Mouse (Mus musculus): ENCODE data around the gene Gm20425. TPM values are rescaled to one million over a fixed set of nuclear protein-coding genes. Genes with fewer than 3 reads are reported as not detected.

Gene Gm20425
- 0.79 TPM in 1 of 2 replicates, not detected in the other for polyA plus RNA-seq (2012; ENCODE audit: insufficient read depth, insufficient read length, missing spikeins)

DNA sequence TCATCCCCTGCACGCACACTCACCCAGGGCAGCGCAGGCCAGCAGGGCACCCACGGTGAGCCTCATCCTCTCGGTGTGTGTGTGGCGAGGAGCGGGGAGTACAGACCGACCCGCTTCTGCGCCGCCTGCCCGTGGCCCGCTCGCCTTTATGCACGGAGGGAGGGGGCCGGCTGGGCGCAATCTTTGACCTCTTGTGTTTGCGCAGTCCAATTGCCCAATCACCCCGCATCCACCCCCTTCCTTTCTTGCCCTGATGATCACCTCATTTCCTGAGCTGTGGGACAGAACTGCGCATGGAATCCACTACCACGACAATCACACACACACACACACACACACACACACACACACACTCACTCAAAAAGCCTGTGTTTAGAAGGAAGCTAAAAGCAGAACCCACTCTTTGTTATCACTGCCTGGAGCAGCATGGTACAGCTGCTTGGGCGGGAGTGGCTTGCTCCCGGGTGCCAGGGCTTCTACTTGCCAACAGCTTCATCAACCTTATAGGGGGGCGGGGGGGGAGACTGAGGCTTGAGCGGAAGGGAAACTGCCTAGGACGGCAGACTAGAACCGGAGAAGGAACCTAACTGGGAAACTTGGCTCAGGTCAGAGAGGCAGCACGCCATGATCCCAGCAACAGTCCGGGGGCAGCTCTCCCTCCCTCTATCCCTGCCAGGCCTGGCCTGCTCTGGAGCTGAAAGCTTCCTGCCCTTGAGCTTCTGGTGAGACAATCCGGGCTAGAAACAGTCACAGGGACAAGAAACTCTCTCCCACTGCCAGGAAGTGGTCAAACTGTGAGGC is at the start of gene Gm20425, which contains the start of gene Trf:
TSS of gene Gm20425 (minus strand) at position 157 of the 801 bp plus-strand sequence.
TSS of gene Trf (minus strand) at position 294 of the 801 bp plus-strand sequence.
- H3K4me1 ChIP-seq (ENCODE audit: control insufficient read depth, insufficient read depth, insufficient read length, low read length) = no peaks in the 10 kb centered on the region
- H3K4me3 ChIP-seq (ENCODE audit: insufficient read depth, low read depth, low read length) = peak within 1 kb of the TSS; percentile 42
- peak within 1 kb of the TSS; percentile 62 for H3K27ac ChIP-seq (replicated peaks; ENCODE audit: low read depth, low read length)

DNA sequence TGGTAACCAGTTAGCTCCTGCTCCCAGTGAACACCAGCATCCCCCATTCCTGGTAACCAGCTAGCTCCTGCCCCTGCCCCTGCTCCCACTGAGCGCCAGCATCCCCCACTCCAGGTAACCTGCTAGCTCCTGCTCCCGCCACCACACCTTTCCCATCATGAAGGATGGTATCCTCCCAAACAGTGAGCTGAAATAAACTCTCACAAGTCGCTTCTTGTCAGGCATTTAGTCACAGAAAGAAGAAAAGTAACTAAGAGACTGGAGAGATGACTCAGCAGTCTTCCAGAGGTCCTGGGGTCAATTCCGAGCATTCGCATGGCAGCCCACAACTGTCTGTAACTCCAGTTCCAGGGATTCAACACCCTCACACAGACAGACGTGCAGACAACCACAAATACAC is 46.8 kb upstream of the Gm20425 start:
- H3K4me3 ChIP-seq (ENCODE audit: insufficient read depth, low read depth, low read length) = no peak overlapping the region
- no peak overlapping the region for H3K27ac ChIP-seq (replicated peaks; ENCODE audit: low read depth, low read length)
- no peaks in the 10 kb centered on the region for H3K4me1 ChIP-seq (ENCODE audit: control insufficient read depth, insufficient read depth, insufficient read length, low read length)

DNA sequence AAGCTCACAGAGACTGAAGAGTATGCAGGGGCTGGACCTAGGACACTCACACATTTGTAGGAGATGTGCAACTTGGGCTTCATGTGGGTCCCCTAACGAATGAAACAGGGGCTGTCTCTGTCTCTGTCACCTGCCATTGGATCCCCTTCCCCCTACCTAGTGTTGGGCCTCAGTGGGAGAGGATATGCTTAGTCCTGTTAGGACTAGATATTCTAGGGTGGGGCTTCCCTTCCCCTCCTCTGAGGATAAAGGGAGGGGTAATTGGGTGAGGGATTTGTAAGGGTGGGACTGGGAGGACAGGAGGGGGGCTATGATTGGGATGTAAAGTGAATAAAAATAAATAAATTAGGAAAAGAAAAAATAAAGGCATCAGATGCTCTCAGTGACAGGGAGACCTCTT is 45.6 kb upstream of the Gm20425 start:
- H3K4me3 ChIP-seq (ENCODE audit: insufficient read depth, low read depth, low read length) = no peak overlapping the region
- H3K27ac ChIP-seq (replicated peaks; ENCODE audit: low read depth, low read length) = no peak overlapping the region

GRCm38 (mm10) chr9:103274819-103275218 is 44.7 kb upstream of the Gm20425 start:
- H3K27ac ChIP-seq (replicated peaks; ENCODE audit: low read depth, low read length) = no peak overlapping the region
- no peaks in the 10 kb centered on the region for H3K4me1 ChIP-seq (ENCODE audit: control insufficient read depth, insufficient read depth, insufficient read length, low read length)
- no peak overlapping the region for H3K4me3 ChIP-seq (ENCODE audit: insufficient read depth, low read depth, low read length)

More for the DNA sequence above, 45.6 kb upstream of the Gm20425 start:
- H3K4me1 ChIP-seq (ENCODE audit: control insufficient read depth, insufficient read depth, insufficient read length, low read length) = no peaks in the 10 kb centered on the region

DNA sequence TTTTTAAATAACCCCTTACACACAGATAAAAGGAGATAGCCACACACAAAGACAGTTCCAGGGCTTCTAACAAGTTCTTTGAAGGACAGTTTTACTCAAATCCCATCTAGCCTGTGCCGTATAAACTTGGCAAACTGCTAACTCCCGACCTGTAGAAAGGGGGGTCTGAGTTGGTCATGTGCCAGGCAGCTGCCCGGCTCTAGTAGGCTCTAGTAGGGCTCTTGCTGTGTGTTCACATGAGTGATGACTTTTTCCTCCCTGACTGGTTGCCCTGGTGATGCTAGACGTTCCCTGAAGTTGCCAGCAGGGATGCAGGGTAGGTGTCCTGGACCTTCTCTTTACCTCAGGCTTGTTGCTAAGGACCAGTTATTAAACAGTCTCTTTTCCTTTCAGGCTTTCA is 41.0 kb upstream of the Gm20425 start:
- Histone ChIP-seq H3K4me1 (ENCODE audit: control insufficient read depth, insufficient read depth, insufficient read length, low read length) (no peaks in the 10 kb centered on the region), H3K4me3 (ENCODE audit: insufficient read depth, low read depth, low read length) (no peak overlapping the region), H3K27ac (replicated peaks; ENCODE audit: low read depth, low read length) (no peak overlapping the region)

DNA sequence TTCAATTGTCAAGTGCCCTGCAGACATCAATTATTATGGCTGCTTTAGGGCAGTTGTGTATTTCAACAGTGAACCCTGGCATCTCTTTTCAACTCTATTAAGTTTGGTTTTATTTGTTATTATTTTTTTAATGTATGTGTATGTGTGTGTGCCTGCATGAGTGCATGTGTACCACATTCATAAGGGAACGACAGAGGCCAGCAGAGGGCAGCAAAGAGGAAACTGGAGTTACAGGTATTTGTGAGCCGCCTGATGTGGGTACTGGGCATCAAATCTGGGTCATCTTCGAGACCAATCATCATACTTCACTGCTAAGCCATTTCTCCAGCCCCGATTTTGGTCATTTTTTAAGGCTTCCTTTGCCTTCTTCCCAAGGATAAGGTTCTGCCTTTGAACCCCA is 35.7 kb upstream of the Gm20425 start:
- no peak overlapping the region for H3K4me3 ChIP-seq (ENCODE audit: insufficient read depth, low read depth, low read length)
- H3K4me1 ChIP-seq (ENCODE audit: control insufficient read depth, insufficient read depth, insufficient read length, low read length) = no peaks in the 10 kb centered on the region
- no peak overlapping the region for H3K27ac ChIP-seq (replicated peaks; ENCODE audit: low read depth, low read length)

GRCm38 (mm10) chr9:103252906-103253305 is 22.8 kb upstream of the Gm20425 start:
- Histone ChIP-seq H3K27ac (replicated peaks; ENCODE audit: low read depth, low read length) (no peak overlapping the region), H3K4me1 (ENCODE audit: control insufficient read depth, insufficient read depth, insufficient read length, low read length) (no peaks in the 10 kb centered on the region), H3K4me3 (ENCODE audit: insufficient read depth, low read depth, low read length) (no peak overlapping the region)

DNA sequence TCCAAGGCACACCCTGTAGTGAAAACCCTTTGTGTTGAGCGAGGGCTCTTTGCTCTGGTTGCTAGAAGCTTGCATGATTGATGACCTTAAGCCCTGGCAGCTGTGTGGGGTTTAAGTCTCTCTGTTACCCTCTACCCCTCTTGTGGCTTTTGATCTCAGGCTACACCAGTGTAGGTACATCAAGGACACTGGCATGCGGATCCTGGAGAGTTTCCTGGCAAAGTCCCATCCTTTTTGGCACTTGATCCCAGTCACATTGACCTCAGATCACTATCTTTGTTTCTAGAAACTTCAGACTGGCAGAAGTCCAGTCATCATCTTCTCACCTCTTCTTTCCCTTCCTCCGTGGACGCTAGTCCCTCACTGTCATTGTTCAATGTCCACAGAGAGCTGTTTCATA is 18.5 kb upstream of the Gm20425 start:
- Histone ChIP-seq H3K27ac (replicated peaks; ENCODE audit: low read depth, low read length) (no peak overlapping the region), H3K4me1 (ENCODE audit: control insufficient read depth, insufficient read depth, insufficient read length, low read length) (no peaks in the 10 kb centered on the region), H3K4me3 (ENCODE audit: insufficient read depth, low read depth, low read length) (no peak overlapping the region)

- Histone ChIP-seq H3K4me1 (ENCODE audit: control insufficient read depth, insufficient read depth, insufficient read length, low read length) (no peaks in the 10 kb centered on the region), H3K4me3 (ENCODE audit: insufficient read depth, low read depth, low read length) (no peak overlapping the region), H3K27ac (replicated peaks; ENCODE audit: low read depth, low read length) (no peak overlapping the region)
Measured at GRCm38 (mm10) chr9:103246526-103247168, 16.5 kb upstream of the Gm20425 start.

- Histone ChIP-seq H3K27ac (replicated peaks; ENCODE audit: low read depth, low read length) (no peak overlapping the region), H3K4me3 (ENCODE audit: insufficient read depth, low read depth, low read length) (no peak overlapping the region), H3K4me1 (ENCODE audit: control insufficient read depth, insufficient read depth, insufficient read length, low read length) (no peaks in the 10 kb centered on the region)
Measured at GRCm38 (mm10) chr9:103243640-103244039, 13.5 kb upstream of the Gm20425 start.

GRCm38 (mm10) chr9:103241206-103241605 is 11.1 kb upstream of the Gm20425 start:
- Histone ChIP-seq H3K4me3 (ENCODE audit: insufficient read depth, low read depth, low read length) (no peak overlapping the region), H3K27ac (replicated peaks; ENCODE audit: low read depth, low read length) (0 out of 2 replicates have a peak overlapping the region, but pooled peaks have one; percentile 36), H3K4me1 (ENCODE audit: control insufficient read depth, insufficient read depth, insufficient read length, low read length) (no peaks in the 10 kb centered on the region)

DNA sequence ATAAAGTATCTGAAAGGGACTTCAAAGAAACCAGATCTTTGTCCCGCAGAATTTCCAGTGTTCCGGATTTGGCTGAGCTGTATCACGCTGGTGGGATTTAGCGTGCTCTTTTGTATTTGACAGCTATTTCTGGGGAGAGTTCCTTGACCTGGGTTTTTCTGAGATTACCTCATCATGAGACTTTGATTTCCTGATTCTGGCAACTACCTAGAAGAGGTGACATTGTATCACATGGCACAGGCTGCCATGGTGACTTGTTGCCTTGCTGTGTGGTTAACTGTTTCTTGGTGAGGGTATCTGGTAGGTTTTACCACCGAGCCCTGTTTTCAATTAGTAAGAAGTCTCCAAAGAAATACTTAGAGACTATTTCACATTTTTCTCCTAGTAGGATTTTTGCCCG is 9.4 kb upstream of the Gm20425 start:
- Histone ChIP-seq H3K4me3 (ENCODE audit: insufficient read depth, low read depth, low read length) (no peak overlapping the region), H3K4me1 (ENCODE audit: control insufficient read depth, insufficient read depth, insufficient read length, low read length) (no peaks in the 10 kb centered on the region), H3K27ac (replicated peaks; ENCODE audit: low read depth, low read length) (no peak overlapping the region)

DNA sequence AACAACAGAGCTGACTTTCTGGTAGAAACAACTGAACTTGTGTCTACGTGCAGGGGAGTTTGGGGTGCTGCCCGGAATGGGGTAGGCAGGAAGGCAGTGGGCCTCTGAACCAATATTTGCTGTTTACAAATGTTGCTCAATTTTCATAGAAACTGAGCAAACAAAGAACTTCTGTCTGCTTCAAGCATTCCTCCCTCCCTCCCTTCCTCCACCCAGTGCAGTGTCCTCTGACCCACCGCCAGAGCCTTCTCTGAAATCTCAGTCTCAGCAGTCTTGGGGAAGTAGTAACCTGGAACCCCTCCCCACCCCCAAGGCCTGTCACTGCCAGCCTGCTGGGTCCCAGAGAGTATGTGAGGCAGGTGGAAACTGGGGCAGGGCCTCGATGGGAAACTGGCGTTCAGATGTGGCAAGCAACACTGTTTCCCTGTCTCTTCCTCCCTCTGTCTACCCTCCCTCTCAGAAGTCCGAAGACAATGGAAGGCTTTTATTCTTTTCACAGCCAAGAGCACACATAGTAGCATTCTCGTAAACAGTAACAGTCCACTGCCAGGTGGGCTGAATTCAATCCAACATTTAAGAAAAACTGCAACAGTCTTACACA is 4.6 kb upstream of the Gm20425 start:
- no peak overlapping the region for H3K4me3 ChIP-seq (ENCODE audit: insufficient read depth, low read depth, low read length)
- no peaks in the 10 kb centered on the region for H3K4me1 ChIP-seq (ENCODE audit: control insufficient read depth, insufficient read depth, insufficient read length, low read length)
- 0 out of 2 replicates have a peak overlapping the region, but pooled peaks have one; percentile 17 for H3K27ac ChIP-seq (replicated peaks; ENCODE audit: low read depth, low read length)

DNA sequence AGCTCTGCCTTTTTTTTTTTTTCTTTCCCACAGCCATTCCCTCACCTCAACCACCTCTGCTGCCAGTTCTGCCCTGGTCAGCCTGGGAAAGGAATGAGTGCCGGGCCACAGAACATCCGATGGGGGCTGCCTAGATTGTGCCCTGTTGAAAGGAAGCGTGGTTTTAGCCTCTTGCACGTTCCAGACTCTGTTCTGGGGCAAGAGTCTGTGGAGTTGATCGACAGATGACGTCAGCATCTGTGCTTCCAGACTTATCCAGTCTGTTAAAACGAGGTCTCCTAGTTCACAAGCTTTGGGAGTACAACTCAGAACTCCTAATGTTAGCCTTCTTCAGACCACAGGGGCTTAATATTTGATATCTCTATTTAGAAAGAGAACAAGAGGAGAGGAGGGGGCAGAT is 4.0 kb upstream of the Gm20425 start:
- H3K27ac ChIP-seq (replicated peaks; ENCODE audit: low read depth, low read length) = no peak overlapping the region
- H3K4me3 ChIP-seq (ENCODE audit: insufficient read depth, low read depth, low read length) = no peak overlapping the region
- no peaks in the 10 kb centered on the region for H3K4me1 ChIP-seq (ENCODE audit: control insufficient read depth, insufficient read depth, insufficient read length, low read length)

DNA sequence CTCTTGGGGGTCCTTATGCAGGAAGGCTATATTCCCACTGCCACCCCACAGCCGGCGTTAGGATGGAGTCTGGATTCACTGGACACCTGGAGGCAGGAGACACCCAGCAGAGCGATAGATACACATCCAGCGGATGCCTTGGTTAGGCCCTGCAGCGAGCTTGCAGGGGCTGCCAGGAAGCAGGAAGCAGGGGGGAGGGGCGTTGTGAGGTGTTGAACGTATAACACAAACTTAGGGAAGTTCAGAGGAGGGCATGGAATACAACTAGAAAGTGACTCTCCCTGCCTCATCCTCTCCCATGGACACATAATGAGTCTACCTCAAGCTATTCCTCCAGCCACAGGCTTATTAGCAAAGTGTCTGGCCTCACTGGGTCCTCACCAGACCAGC is 2.9 kb upstream of the Gm20425 start:
- H3K27ac ChIP-seq (replicated peaks; ENCODE audit: low read depth, low read length) = no peak overlapping the region
- no peak overlapping the region for H3K4me3 ChIP-seq (ENCODE audit: insufficient read depth, low read depth, low read length)
- no peaks in the 10 kb centered on the region for H3K4me1 ChIP-seq (ENCODE audit: control insufficient read depth, insufficient read depth, insufficient read length, low read length)
